Mouse (Mus musculus): ENCODE results near the gene Tmem140.

The Tmem140 gene

GRCm38 (mm10) chr6:34907696-34908260, 44.8 kb downstream of the Tmem140 start:
- in situ Hi-C loops (cut with MboI; ENCODE audit: low sequenced_read_pairs) = no loop called here

GRCm38 (mm10) chr6:34909631-34910345, 46.8 kb downstream of the Tmem140 start:
- in situ Hi-C loops (cut with MboI; ENCODE audit: low sequenced_read_pairs) = no loop called here

- in situ Hi-C loops (cut with MboI; ENCODE audit: low sequenced_read_pairs) = no loop called here
Observed at GRCm38 (mm10) chr6:34910371-34911219, 47.6 kb downstream of the Tmem140 start, which contains the start of gene Wdr91. Wdr91 (minus strand) TSS chr6:34910876.

DNA sequence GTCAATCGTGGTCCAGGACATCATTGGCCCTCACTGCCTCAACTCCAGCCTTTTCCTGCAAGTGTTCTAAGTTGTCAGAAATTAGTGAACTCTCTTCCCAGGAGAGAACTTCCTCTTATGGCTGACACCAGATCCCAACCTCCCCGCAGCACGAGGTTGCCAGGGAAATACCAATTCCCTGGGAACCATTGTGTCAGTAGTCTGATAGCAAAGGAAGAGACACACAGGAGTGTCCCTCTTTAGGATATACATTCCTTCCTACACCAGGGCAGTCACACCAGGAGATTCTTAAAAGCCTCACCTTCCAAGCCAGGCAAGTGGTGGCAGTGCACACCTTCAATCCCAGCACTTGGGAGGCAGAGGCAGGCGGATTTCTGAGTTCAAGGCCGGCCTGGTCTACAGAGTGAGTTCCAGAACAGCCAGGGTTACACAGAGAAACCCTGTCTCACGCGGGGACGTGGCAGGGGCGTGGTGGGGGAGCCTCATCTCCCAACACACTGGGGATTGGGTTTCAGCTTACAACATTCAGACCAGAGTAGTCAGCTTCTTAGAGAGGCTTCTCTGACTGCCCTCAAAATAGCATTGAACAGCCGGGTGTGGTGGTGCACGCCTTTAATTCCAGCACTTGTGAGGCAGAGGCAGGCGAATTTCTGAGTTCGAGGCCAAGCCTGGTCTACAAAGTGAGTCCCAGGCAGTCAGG, 50.5 kb downstream of the Tmem140 start:
- in situ Hi-C loops (cut with MboI; ENCODE audit: low sequenced_read_pairs) = no loop called here

DNA sequence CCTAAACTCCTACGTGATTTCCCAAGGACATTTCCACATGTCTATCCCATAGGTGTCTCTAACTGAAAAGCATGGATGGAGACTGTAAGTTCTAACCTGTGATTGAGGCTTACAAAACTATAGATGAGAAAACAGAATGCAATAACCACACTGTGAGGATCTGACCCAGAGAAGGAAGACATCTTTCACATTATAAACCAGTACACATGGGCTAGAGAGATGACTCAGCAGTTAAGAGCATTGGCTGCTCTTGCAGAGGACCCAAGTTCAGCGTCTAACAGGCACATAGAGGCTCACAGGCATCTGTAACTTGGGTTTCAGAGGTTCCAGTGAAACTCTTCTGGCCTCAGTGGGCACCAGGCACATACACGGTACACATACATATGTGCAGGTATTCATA, 51.5 kb downstream of the Tmem140 start:
- in situ Hi-C loops (cut with MboI; ENCODE audit: low sequenced_read_pairs) = no loop called here

DNA sequence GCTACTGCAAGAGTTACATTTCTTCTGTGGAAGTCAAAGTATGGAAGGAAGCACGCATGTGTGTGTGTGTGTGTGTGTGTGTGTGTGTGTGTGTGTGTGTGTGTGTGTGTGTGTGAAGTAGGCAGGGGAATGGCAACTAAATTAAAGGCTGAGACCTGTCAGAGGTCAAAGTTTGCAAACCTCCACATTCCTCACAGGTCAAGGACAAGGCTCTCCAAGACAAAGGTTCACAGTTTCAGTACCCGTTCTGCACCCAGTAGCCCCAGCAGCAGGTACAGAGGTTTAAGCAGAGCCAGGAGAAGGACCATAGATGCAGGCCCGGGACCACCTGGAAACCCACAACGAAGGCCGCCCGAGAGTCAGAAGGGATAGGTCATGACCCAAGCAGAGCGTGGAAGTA, 56.2 kb downstream of the Tmem140 start:
- in situ Hi-C loops (cut with MboI; ENCODE audit: low sequenced_read_pairs) = no loop called here

GRCm38 (mm10) chr6:34919956-34920355, 57.0 kb downstream of the Tmem140 start, which contains the start of gene Stra8:
Stra8 (plus strand) TSS chr6:34920163.
- in situ Hi-C loops (cut with MboI; ENCODE audit: low sequenced_read_pairs) = no loop called here

GRCm38 (mm10) chr6:34920631-34921030, 57.7 kb downstream of the Tmem140 start:
- in situ Hi-C loops (cut with MboI; ENCODE audit: low sequenced_read_pairs) = no loop called here

GRCm38 (mm10) chr6:34921941-34922340, 59.0 kb downstream of the Tmem140 start:
- in situ Hi-C loops (cut with MboI; ENCODE audit: low sequenced_read_pairs) = no loop called here

Data from CH12F3 (cell line).